Comparison of ENCODE assay signal across 7 mouse cellular contexts in the genomic region with DNA sequence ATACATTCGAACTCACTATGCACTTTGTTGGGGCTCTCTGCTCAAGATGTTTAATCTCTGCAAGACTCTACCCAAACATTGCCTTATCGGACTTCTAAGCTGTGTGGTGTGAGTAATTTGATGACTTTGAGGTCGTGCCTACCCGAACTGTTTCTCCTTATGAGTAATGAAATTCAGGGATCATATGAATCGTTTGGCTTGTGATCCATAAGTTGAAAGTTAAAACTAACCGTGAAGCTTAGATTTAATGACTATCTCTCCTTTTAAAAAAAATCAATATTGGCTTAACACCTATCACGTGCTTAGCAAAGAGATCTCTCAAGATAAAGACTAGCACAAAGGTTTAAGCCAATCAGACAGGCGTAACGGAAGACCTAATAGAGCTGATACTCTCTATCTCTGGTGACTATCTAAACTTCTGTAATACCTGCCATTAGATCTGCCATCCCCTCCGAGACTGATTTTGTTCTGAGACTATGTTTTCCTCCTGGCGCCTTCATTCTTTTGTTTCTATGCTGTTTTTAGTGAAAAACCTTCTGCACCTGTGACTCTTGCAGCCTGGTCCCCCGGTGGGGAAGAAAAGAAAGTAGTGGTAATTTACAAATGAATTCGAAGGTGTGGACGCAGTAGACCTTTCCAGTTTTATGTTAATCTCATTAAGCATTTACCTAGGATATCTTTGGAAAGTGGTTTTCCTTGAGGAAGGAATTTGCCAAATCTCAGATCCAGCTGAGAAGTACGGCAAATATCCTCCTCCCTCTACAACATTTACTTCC. TPM values are rescaled to one million over a fixed set of nuclear protein-coding genes. Genes with fewer than 3 reads are reported as not detected.
A peak's percentile ranks its signal among the peaks of the same experiment; 100 is the strongest.
DNase-seq lines count a peak whose midpoint lies in the region; ATAC-seq and TF ChIP-seq lines count a peak whose summit lies in the region.

No protein-coding gene starts in this region.

- no peaks in the 10 kb centered on the region for H3K36me3 ChIP-seq in spleen, adult 2 months (ENCODE audit: control insufficient read depth, insufficient read depth, low read length)
- no peaks in the 10 kb centered on the region for H3K36me3 ChIP-seq in hindbrain, embryonic 15.5 days
- H3K36me3 ChIP-seq in midbrain, embryonic 13.5 days, result no peaks in the 10 kb centered on the region

- 2% methylated on average over 15 of the region's 15 CpGs for WGBS in spleen, adult 2 months
- 3% methylated on average over 15 of the region's 15 CpGs for WGBS in hindbrain, embryonic 15.5 days
- WGBS in midbrain, embryonic 13.5 days, result 2% methylated on average over 15 of the region's 15 CpGs

- H3K4me2 ChIP-seq in hindbrain, embryonic 15.5 days, result peak overlapping the region; percentile 70
- H3K4me2 ChIP-seq in midbrain, embryonic 13.5 days (replicated peaks), result peak overlapping the region; percentile 77

- peak overlapping the region; percentile 72 for H3K4me3 ChIP-seq in spleen, adult 2 months (ENCODE audit: extremely low read depth, insufficient read depth, insufficient read length)
- H3K4me3 ChIP-seq in hindbrain, embryonic 15.5 days, result peak overlapping the region; percentile 71
- H3K4me3 ChIP-seq in midbrain, embryonic 13.5 days (replicated peaks), result peak overlapping the region; percentile 92

- H3K4me1 ChIP-seq in spleen, adult 2 months (ENCODE audit: control insufficient read depth, insufficient read depth, insufficient read length), result no peaks in the 10 kb centered on the region; the same call in 1 of the 2 replicates
- H3K4me1 ChIP-seq in hindbrain, embryonic 15.5 days (replicated peaks), result peaks cover 28% of the 10 kb centered on the region
- H3K4me1 ChIP-seq in midbrain, embryonic 13.5 days (replicated peaks), result peaks cover 32% of the 10 kb centered on the region

- no peak for DNase-seq in spleen, adult 2 months (ENCODE audit: low read depth in 1 of 2, low spot score in 2 of 2)
- no peak for DNase-seq in spleen, postnatal 36 days (ENCODE audit: low spot score in 2 of 2)
- DNase-seq in embryo, embryonic 10 days (ENCODE audit: low spot score), result peak; percentile 27
- no peak for DNase-seq in urinary bladder, postnatal 4 days (ENCODE audit: low spot score in 2 of 2)
- DNase-seq in layer of hippocampus, adult 9-11 months, result no peak

- no peaks in the 10 kb centered on the region for H3K27me3 ChIP-seq in spleen, adult 2 months (ENCODE audit: control insufficient read depth, insufficient read depth, low read length)
- H3K27me3 ChIP-seq in hindbrain, embryonic 15.5 days, result no peaks in the 10 kb centered on the region
- H3K27me3 ChIP-seq in midbrain, embryonic 13.5 days, result no peaks in the 10 kb centered on the region

- H3K27ac ChIP-seq in spleen, adult 2 months (ENCODE audit: insufficient read depth, low read length), result no peak overlapping the region
- H3K27ac ChIP-seq in hindbrain, embryonic 15.5 days (replicated peaks), result peak overlapping the region; percentile 92
- H3K27ac ChIP-seq in midbrain, embryonic 13.5 days, result peak overlapping the region; percentile 98

- H3K9ac ChIP-seq in hindbrain, embryonic 15.5 days, result peak overlapping the region; percentile 96
- H3K9ac ChIP-seq in midbrain, embryonic 13.5 days (replicated peaks), result peak overlapping the region; percentile 97

- TF ChIP-seq POLR2A in spleen, adult 2 months (IDR thresholded peaks at IDR 0.05; ENCODE audit: low read depth, low read length), result no peak

- no peak for TF ChIP-seq CTCF in spleen, adult 2 months (IDR thresholded peaks at IDR 0.05; ENCODE audit: extremely low read depth, insufficient read depth, insufficient read length, insufficient replicate concordance)

- ATAC-seq in hindbrain, embryonic 15.5 days (ENCODE audit: low FRiP score, low read depth), result no peak
- ATAC-seq in midbrain, embryonic 13.5 days, result no peak; the same call in 1 of the 2 replicates

- H3K9me3 ChIP-seq in hindbrain, embryonic 15.5 days, result no peaks in the 10 kb centered on the region
- H3K9me3 ChIP-seq in midbrain, embryonic 13.5 days, result no peaks in the 10 kb centered on the region

RNA-seq across cellular contexts. Expression of gene Qser1, which starts 1.2 kb away (rescaled TPM):
- 1.6 and 1.7 TPM in 2 replicates for polyA plus RNA-seq in spleen, adult 2 months (2012; rRNA removed)
- 6.8 TPM in 2 replicates for polyA plus RNA-seq in hindbrain, embryonic 15.5 days (2015; fragmentation: Nextera tagmentation; extraction: Ambion mirVana)
- polyA plus RNA-seq in midbrain, embryonic 13.5 days (2015; fragmentation: Nextera tagmentation; extraction: Ambion mirVana), result 8.8 and 9.0 TPM in 2 replicates

RNA-seq across cellular contexts. Expression of gene Prrg4, which starts 31.9 kb away (rescaled TPM):
- 0.14 and 0.32 TPM in 2 replicates for polyA plus RNA-seq in spleen, adult 2 months (2012; rRNA removed)
- 0.64 and 0.69 TPM in 2 replicates for polyA plus RNA-seq in hindbrain, embryonic 15.5 days (2015; fragmentation: Nextera tagmentation; extraction: Ambion mirVana)
- 0.15 and 0.42 TPM in 2 replicates for polyA plus RNA-seq in midbrain, embryonic 13.5 days (2015; fragmentation: Nextera tagmentation; extraction: Ambion mirVana)

RNA-seq across cellular contexts. Expression of gene Ccdc73, which starts 49.9 kb away (rescaled TPM):
- 0.66 and 1.1 TPM in 2 replicates for polyA plus RNA-seq in spleen, adult 2 months (2012; rRNA removed)
- 4.5 and 7.9 TPM in 2 replicates for polyA plus RNA-seq in hindbrain, embryonic 15.5 days (2015; fragmentation: Nextera tagmentation; extraction: Ambion mirVana)
- 7.8 and 11.5 TPM in 2 replicates for polyA plus RNA-seq in midbrain, embryonic 13.5 days (2015; fragmentation: Nextera tagmentation; extraction: Ambion mirVana)
